Mouse (Mus musculus): Measurements from ENCODE around the gene Sprr2i.

Gene Sprr2i

DNA sequence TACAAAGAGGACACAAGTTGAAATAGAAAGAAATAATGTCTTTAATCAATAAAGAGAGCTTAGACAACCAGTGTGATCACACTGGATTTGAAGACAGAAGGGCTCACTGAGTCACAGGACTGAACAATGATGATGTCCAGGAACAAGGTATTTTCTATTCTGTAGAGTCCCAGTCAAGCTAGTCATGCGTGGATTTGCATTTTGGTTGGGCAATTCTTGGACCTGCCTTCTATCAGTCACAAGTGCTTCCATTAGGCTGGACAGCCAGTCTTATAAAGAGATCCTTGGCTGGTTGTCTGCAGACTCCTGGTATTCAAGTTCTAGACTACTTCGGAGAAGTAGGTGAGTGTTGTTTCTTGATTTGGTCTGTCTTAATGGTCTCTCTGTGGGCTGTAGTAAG lies at the start of gene Sprr2i:
TSS of gene Sprr2i (plus strand) at position 301 of the 400 bp plus-strand sequence.
- DNase-seq = no peak

DNA sequence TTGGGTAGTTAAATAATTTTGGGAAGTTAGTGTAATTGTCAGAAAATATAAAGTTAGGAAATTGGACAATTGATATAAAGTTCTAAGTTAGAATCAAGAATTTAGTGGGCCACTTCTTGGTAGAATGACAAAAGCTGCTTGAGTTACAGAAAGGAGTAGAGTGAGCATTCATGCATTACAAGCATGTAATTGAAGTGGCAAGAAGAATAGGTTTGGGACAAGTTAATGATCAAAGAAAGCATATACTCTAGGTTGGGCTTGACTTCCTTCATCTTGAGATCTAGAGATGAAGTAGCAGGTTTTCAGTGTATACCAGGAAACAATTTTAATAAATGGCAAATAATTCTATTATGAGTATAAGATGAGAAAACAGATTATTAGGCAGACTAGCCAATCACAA lies 46.2 kb upstream of the Sprr2i start:
- DNase-seq = no peak

DNA sequence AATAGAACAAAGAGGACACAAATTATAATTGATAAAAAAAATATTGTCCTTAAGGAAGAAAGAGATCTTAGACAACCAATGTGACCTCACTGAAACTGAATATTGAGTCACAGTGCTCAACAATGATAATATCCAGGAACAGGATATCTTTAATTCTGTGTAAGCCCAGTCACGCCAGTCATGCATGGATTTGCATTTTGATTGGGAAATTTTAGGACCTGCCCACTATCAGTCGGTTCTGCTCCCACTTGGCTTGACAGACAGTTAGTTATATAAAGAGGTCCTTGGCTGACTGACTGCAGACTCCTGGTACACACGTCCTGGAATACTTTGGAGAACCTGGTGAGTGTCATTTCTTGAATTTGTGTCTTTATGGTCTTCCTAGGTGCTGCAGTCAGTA lies 42.9 kb upstream of the Sprr2i start, which contains the start of gene Sprr2f:
TSS of gene Sprr2f (plus strand) at position 301 of the 400 bp plus-strand sequence.
- no peak for DNase-seq

DNA sequence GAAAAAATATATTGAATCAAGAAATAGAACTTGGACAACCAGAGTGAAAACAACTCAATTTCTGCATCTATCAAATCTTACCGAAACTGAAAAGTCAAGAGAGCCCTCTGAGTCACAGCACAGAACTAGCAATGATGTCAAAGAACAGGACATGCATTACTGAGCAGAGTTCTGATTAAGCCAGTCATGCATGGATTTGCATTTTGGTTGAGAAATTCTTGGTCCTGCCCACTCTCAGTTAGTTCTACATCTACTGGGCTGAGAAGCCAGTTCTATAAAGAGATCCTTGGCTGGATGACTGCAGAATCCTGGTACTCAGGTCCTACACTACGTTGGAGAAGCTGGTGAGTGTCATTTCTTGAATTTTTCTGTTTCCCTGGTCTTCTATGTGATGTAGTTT lies 34.2 kb upstream of the Sprr2i start:
- no peak for DNase-seq

DNA sequence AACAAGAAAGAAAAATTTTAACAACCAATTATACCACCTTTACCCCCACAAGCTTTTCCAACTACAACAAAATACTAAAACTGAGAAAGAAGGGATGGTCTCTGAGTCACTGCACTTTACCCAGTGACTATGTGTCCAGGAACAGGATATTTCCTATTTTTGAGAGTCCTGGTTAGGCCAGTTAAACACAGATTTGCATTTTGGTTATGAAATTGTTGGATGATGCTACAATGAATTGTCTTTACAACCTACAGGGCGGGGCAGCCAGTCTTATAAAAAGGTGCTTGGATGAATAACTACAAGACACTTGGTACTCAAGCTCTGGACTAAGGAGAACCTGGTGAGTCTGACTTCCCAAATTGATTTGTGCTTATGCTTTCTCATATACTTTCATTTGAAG lies 22.4 kb upstream of the Sprr2i start, which contains the start of gene Sprr2h:
TSS of gene Sprr2h (plus strand) at position 301 of the 400 bp plus-strand sequence.
- no peak for DNase-seq

DNA sequence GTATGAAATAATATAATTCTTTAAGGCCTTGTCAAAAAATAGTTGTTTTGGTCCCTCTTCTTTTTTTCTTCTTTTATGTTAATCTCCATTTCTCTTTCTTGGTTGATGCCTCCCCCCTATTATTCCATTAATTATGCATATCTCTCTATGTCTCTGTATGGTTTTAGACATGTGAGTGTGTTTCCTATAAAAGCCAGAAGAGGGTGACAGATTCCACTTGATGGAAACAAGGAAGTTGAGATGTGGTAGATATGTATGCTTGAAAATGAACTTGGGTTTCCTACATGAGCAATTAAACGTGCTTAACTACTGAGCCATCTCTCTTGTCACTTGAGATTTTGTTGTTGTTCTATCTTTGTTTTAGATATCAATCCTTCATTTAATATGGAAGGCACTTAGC lies 13.5 kb upstream of the Sprr2i start:
- DNase-seq = no peak

DNA sequence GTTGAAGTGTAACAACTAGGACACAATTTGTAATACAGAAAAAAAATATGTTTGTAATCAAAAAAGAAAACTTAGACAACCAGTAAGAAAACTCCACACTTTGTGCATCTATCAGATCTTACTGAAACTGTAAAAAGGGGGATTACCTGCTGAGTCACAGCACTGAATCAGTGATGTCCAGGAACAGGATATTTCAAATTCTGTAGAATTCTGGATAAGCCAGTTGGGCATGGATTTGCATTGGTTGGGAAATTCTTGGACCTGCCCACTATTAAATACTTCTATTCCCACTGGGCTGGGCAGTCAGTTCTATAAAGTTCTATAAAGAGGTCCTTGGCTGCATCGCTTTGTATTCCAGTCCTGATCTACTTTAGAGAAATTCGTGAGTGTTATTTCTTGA lies 10.0 kb downstream of the Sprr2i start, which contains the start of gene Sprr2j-ps:
TSS of gene Sprr2j-ps (plus strand) at position 301 of the 400 bp plus-strand sequence.
- no peak for DNase-seq

DNA sequence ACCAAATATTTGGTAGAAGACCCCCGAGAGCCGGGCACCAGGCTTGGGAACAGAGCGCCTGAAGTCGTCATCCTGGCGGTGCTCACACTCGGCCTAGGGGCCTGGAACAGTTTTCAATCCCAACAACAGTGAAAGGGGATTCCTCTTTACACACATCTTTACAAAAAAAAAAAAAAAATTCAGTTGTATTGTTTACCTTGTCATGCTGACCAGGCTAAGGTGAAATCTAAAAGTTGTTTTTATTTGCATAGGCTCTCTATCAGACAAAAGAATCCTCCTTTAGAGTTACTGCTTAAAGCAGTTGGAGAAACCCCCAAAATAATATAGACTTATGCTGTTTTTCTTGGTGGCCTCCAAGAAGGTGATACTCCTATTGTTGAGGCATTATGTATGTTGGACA lies 21.5 kb downstream of the Sprr2i start, which contains the start of gene Gm9774:
TSS of gene Gm9774 (minus strand) at position 101 of the 400 bp plus-strand sequence.
- no peak for DNase-seq

DNA sequence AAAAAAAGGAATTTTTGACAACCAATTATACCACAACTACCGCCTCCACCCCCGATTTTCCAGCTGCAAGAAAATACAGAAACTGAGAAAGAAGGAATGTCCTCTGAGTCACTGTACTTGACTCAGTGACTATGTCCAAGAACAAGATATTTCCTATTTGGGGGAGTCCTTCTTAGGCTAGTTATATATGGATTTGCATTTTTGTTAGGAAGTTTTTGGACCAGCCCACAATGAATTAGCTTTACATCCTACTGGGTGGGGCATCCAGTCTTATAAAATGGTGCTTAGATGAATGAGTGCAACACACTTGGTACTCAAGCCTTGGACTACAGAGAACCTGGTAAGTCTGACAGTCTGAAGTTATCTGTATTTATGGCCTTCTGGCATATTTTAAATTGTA lies 24.5 kb downstream of the Sprr2i start, which contains the start of gene Sprr2k:
TSS of gene Sprr2k (plus strand) at position 301 of the 400 bp plus-strand sequence.
- DNase-seq = no peak

DNA sequence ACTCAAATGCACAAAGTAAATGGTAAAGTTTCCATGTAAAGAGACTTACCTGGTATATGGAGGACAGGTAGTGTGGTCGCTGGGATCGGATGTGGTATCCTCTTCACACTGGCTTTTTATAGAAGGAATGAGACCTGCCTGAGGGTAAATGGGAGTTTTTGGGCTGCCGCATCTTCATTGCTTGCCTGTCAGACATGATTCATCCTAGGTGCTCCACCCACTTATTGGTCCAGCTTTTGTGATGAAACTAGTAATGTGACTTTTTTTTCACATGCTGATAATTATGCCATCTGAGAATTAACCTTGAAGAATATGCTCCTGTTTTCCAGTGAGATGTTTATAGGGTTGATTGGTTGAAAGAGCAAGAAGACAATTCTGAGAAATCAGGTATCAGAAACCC lies 30.9 kb downstream of the Sprr2i start, which contains the start of gene Sprr1b:
TSS of gene Sprr1b (minus strand) at position 101 of the 400 bp plus-strand sequence.
- no peak for DNase-seq

DNA sequence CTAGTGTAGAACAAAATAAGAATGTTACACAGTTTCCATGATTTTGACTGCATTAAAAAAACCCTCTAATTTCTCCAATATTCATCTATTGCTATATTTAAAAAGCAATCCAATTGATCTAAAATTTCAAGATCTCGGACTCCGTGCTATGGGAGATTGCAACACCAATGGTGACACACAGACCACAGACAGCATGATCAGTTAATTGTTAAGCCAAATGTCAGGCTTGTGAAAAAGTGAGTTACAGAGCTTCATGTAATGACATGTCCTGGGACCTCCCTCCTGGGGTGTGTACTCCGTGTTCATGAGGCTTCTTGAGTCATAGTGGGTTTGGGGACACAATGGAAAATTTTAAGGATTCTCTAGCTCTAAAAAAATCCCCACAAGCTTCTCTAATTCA lies 32.4 kb downstream of the Sprr2i start:
- no peak for DNase-seq

DNA sequence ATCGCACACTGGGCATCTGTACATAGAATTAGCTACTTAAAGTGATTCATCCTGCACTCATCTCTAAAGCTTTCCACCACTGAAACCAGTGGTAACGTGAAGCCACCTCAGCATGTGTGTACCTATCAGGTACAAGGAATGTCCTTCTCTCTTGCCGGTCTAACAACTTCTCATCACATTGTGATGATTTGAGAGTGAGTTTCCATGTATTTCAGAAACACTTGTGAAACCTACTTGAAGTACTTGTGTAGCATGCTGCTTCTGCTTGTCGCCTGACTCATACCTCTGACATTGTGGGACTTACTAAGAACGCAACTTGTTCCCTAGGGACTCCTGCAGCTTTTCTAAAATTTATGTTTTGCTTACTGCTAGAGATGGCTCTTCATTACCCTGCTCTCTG lies 47.4 kb downstream of the Sprr2i start:
- no peak for DNase-seq

DNA sequence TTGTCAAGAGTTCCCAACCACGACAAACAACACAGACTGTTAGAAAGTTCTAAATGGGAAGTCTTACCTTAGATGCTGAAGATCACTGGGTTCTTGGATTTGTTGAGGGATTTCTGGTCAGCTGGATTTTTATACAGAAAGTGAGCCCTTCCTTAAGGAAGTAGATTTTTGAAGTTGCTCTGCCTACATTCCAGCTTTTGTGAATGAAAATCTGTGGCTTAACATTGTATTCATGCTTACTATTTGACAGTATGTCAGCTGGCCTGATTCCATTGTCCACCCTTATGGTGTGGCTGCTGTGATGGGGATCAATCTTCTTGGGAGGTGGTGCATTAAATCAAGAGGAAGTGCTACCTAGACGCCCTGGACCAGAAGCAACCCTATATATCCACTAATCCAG lies 50.8 kb downstream of the Sprr2i start, which contains the start of gene Sprr3:
TSS of gene Sprr3 (minus strand) at position 101 of the 400 bp plus-strand sequence.
- DNase-seq = no peak

All from embryo, embryonic 11 days (tissue).